Mouse (Mus musculus) urinary bladder, postnatal 10 days (tissue): ENCODE data around the gene 2410015M20Rik.

Experiments used
- DNase-seq: peaks from one replicate; pipeline ENCODE4 v3.0.0; 2022; ENCODE audit warnings: low spot score

The 2410015M20Rik gene

GRCm38 (mm10) chr17:56570287-56570686 lies 39.3 kb downstream of the 2410015M20Rik start:
- DNase-seq: no peak

GRCm38 (mm10) chr17:56567370-56567769 lies 42.2 kb downstream of the 2410015M20Rik start:
- DNase-seq: no peak

DNA sequence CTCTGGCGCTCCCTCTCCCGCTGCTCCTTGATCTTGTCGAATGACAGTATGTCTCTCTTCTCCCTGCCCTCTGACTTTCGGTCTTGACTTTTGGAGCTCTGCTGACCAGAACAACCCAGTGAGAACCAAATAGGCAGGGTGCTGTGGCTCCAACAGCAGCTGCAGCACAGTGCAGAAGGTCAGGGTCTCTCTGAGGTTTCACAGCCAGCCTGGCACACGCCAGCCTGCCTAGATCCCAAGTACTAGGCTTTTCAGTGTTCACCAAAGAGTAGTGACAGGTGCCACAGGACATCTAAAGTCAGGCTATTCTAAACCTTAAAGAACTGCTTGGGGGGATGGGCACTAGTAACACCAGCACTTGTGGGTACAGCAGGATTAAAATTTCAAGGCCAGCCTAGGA lies 42.7 kb downstream of the 2410015M20Rik start:
- no peak for DNase-seq

DNA sequence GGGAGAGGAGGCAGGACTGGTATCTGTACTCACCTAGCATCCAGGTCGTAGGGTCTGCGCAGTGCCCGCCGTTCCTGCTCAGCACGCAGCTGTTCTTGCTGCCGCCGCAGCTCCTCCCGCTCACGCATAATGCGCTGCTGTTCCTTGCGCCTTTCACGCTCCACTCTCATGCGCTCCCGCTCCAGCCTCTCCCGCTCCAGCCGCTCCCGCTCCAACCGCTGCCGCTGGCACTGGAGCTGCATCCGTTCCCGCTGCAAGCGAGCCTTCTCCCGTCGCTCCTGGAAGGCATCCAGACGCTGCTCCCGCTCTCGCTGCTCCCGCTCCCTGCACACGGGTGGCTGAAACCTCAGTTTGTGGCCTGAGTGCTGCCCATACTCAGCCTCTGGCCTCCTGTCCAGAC lies 43.3 kb downstream of the 2410015M20Rik start:
- no peak for DNase-seq

DNA sequence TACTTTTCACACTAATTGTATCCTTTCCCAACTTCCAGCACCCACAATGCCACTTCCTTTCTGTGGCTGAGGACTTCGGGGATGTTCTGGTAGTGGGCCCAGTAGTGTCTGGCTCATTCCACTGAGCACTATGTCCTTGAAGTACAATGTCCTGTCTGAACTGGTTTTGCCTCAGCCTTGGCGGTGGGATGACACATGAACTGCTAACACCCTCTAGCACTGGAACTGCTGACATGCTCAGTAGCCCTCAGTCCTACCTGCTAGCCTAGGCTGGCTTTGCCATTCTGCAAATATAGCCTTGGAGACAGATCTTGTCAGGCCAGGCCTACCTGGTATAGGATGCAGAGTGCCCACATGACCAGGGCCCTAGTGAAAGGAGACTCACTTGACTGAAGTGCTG lies 47.7 kb downstream of the 2410015M20Rik start:
- DNase-seq: no peak

DNA sequence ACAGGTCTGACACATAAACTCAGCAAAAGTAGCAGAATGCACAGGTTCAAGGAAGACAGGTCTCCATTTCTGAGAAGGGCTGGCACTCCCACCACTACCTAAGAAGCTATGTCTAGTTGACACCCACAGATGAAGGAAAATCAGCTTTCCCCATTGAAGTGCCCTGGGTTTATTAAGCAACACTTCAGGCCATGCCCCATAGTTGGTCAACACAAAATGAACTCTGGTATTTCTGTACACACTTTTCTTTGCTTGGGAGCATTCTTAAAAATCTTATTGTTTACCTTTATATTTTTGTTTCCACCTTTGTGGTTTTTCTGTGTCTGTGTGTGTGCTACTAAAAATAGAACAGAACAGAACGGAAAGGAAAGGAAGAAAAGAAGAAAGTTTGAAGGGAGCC lies 49.4 kb downstream of the 2410015M20Rik start:
- DNase-seq: no peak

DNA sequence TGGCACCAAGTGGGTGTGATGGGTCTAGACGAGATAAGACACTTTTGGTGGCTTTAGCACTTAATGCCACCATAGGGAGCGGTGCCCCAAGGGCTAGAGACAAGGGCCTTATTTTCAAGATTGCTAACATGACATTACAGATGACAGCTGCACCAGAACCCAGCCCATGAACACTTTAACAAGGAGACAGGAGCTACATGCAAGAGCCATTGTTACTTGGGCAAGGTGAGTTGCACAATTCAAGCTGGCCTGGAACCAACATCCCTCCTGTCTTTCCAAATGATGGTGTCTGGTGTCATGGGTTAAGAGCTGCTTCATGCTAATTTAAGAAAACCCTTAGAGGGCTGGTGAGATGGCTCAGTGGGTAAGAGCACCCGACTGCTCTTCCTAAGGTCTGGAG lies 50.2 kb downstream of the 2410015M20Rik start:
- DNase-seq: no peak

DNA sequence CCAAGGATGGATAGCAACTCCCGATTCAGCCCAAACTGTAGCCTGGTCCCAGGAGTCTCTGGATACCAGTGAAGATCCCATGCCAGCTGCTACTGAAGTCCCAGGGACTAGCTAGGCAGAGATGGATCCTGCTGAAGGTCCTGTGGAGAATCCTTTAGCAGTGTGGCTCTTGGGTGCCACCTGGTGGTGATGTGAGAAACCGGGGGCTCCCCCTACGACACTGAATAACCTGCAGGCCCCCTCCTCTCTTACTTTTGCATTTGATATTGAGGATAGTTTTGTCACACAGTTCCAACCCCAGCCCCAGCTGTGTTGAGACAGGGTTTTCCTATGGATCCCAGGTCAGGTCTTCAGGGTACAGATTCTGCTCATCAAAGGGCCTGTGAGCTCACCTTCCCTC lies 51.1 kb downstream of the 2410015M20Rik start:
- DNase-seq: no peak
